Mouse (Mus musculus) lung, adult 18-20 months (tissue): ENCODE measurements around the gene Apeh.
"Not testable (repeated sequence)": the region's sequence is repeated elsewhere in the genome, so short reads cannot be mapped to it uniquely, and the experiment has no call there.

Source experiments
- DNase-seq, 2 experiments: peaks; one replicate each; pipeline ENCODE4 v3.0.0; 2022; ENCODE audit warnings: mixed read lengths in 2 of 2

The Apeh gene

DNA sequence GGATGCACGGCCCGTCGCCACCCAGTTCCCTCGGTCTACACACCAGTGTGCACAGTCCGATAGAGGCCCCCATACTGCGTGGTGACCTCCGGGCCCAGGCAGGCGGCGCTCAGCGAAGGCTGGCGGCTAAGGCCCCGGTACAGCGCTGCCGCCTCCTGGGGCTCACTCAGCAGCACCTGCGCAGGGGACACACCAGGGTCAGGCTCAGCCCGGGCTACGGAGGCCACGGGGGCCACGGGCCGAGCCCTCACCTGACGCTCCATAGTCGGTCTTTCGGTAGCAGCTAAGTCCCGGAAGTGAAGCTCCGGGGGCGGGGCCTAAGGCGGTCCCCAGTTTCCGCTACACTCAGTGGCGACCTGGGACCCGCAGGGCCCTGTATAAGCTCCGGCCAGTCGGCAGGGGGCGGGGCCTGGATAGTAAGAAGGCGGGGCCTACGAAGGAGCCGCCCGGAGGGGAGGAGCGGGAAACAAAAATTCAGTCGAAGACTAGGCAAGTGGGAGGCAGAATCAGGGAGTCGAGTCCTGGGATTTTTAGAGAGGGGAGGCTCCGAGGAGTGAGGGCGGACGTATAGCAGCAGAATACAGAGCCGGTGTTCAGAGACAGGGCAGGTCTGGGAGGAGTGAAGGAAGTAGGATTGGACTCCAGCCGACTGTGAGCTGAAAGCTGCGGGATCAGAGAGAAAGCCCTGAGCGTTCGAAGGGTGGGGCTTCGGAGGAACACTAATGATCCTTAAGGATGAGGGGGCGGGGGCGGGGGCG, at the start of gene Apeh:
Apeh (minus strand) TSS at position 423 of the 758 bp plus-strand sequence.
- peak; percentile 96 to 97 for DNase-seq

- DNase-seq: no peak
Observed at GRCm38 (mm10) chr9:108143470-108143869, 49.1 kb upstream of the Apeh start.

- no peak for DNase-seq
Observed at GRCm38 (mm10) chr9:108141387-108141786, 47.0 kb upstream of the Apeh start.

DNA sequence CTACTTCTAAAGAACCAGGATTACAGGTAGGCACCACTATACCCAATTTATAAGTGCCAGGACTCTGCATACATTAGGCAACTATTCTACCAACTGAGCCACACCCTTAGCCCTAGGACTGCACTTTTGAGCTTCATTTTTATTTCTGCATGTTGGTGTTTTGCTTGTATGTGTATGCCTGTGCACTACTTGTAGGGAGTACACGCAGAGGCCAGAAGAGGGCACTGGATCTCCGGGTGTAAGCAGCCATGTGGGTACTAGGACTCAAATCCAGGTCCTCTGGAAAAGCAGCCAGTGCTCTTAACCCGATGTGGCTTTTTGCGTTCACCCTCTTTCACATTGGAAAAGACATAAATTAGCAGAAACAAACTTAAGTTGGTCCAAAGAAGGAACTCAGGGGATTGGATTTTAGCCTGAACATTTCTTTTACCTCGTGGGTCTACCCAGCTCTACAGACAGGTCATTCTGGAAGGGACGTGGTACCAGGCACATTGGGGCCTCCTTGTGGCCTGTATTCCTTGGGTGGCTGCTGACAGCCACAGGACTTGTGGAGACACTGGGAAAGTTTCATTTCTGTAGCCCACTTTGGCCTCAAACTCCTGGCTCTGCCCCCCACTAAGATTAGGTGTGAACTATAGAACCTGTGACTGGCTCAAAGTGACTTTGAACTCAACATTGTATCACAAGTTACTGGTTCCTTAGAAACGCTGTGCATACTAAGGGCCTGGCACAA, 45.7 kb upstream of the Apeh start:
- no peak for DNase-seq

GRCm38 (mm10) chr9:108139169-108139962, 45.0 kb upstream of the Apeh start:
- no peak for DNase-seq

DNA sequence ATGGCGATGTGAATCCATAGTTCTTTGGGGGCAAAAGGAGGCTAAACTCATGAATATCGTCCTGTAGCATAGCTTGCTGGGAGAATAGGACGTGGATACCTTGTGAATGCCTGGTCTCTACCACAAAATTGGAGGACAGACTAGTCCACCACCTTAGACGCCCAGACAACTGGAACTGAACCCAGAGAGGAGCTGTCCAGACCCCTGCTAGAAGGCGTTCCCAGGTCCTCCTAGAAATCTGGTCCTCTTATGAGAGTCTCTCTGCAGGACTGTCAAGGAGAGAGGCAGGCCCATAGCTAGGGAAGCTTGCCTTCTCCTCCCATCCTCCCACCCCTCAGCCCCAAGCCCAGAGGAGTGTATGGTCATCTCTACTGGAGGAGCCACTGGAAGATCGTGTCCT, 43.7 kb upstream of the Apeh start:
- no peak for DNase-seq

- DNase-seq: no peak
Observed at GRCm38 (mm10) chr9:108137523-108137922, 43.1 kb upstream of the Apeh start.

DNA sequence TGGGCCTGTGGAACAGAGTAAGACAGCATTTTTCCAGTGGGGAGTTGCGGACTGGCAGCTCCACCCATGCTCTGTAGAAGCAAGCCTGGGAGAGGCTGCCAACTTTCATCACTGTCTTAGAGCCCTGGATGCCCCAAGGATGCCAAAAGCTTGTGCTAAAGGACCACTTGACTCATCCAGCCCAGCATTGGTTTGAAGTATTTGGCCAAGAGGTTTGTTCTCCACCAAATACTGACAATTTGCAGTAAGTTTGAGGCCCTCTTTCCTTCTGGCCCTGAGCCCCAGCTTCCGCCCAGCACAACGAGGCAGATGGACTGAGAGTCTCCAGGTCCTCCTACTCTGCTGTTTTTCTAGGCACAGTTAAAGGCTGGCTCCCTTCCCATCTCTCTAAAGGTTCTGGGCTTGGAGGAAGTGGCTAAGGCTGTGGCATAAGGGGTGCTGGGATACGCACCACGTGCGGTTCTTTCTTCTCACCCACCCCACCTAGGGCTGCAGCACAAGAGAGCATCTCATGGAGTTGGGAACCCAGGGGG, 42.6 kb upstream of the Apeh start:
- DNase-seq: no peak

GRCm38 (mm10) chr9:108136225-108136624, 41.8 kb upstream of the Apeh start:
- DNase-seq: peak in 1 of 2 experiments; percentile 37

GRCm38 (mm10) chr9:108135679-108136078, 41.3 kb upstream of the Apeh start:
- not testable (repeated sequence) for DNase-seq

GRCm38 (mm10) chr9:108133478-108133877, 39.1 kb upstream of the Apeh start:
- DNase-seq: no peak

- no peak for DNase-seq
Observed at GRCm38 (mm10) chr9:108132373-108132772, 38.0 kb upstream of the Apeh start.

GRCm38 (mm10) chr9:108131502-108131901, 37.1 kb upstream of the Apeh start:
- no peak for DNase-seq

DNA sequence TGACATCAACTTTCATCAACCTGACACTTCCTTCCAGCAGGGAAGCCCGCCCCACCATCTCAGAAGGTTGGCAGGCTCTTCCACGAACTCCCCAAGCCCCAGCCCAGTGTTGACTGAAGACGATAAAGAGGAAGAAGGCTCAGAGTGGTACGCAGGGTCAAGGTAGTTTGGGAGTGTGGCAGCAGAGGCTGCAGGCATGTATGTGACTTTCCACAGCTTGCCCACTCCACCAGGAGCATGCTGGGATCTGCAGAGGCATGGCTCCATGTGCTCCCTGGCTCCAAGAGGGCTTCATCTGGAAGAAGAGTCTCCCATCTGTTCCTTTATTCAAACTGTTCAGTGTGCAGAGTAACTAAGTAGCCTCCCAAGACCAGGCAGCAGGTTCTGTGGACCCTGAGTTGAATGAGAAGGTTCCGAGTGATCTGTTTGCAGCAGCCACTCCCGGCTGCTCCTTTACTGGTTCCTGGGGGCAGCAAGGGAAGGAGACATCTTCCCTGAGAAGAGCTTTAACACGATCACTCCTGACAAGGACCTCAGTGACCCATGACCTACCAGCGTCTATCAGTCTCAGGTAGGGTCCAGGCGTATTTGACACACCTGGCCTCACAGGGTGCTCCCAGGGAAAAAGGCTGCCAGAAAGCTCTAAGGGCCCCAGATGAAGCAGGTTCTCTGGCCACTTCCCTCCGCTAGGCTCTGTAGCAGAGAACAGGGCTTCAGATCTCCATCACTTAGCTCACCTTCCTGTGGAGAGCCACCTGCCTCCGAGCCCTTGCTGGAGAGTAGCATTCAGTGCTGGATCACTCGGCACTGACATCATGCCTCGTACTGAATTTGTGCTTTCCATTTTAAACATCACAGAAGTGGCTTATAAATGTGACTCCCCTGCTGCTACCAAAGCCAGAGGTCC, 34.9 kb upstream of the Apeh start:
- no peak for DNase-seq

DNA sequence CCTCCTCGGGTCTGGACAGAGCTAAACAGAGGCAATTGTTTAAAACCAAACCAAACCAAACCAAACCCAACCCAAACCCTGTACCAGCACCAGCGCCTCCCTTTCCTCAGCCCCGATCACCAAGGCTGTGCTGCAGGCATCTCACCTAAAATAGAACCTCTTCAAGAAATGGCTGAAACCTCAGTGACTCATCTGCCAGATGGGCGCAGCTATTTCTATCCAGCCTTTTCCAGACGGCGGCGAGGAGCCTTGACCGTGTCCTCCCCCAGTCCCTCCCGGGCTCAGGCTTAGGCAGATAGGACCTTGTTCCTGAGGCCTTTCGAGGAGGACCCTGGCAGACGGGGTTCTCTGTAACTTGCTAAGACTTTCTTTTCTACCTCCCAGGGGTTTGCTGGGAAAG, 33.8 kb upstream of the Apeh start:
- DNase-seq: no peak

DNA sequence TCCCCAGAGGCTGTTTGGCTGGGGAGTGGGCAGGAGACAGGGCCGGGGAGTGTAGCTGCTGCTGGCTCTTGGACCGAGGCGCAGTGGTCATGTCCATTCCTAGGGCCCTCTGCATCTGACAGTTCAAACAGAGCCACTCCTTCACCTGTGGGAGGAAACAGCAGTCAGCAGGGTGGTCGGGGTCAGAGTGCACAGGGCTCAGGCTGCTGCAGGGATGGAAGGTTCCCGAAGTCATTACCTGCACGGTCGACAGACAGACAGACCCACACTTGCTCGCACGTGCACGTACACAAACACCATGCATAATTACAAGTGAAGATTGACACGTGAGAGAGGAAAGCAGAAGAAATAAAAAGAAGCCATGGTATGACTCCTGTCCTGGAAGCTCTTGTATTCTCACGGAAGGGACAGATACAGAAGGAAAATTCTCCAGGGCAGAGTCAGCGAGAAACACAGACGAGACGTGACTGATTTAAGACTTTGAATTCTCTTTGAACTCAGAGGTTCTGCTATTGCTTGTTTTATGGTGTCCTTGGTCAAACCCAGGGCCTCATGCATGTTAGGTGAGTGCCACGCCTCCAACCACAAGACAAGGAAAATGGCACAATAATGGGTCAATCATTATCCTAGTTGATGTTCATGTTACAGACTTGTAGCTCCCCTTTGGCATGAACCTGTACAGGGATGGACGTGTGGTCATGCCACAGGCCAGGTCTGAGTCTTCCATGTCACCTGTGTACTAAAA, 32.2 kb upstream of the Apeh start:
- DNase-seq: no peak

- DNase-seq: no peak
Observed at GRCm38 (mm10) chr9:108125731-108126130, 31.3 kb upstream of the Apeh start.

DNA sequence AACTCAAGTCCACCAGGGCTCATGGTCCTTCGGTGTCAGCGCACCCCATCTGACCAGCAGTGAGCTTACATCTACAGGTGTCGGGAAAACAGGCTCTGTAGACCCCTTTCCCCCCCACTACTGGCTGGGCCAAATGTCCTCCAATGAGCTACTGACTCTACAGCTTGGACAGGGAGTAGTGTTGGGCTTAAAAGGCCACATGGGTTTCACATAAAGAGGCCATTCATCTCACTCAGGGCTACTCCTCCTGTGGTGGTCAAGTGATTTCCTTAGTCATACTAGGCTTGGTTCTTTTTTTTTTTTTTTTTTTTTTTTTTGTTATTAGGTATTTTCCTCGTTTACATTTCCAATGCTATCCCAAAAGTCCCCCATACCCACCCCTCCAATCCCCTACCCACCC, 29.5 kb upstream of the Apeh start:
- DNase-seq: no peak

- DNase-seq: no peak
Observed at GRCm38 (mm10) chr9:108121170-108121969, 27.0 kb upstream of the Apeh start.

DNA sequence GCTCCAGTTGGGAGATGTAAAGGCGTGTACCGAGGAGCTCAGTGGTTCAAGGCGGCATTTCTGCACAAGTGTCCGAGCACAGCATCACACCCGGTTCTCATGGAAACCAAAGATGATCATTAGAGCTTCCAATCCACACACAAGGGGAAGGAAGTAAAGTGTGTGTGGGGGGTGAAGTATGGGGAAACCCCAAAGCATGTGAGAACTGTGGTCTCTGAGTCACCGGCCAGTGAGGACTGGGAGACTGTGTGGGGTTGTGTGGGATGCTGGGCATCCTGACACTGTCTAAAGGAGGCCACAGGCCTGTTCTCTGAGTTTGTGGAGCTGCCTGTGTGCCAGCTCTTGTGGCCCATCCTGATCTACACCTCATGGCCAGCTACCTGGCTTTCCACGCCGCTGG, 26.3 kb upstream of the Apeh start:
- peak; percentile 45 to 49 for DNase-seq
